Mouse (Mus musculus) embryo, embryonic 11.5 days (tissue): ENCODE results near the gene Kctd21.

Source experiments
- DNase-seq: peaks from one replicate; pipeline ENCODE4 v3.0.0-alpha.2; 2012; ENCODE audit warnings: low read depth, low spot score

Kctd21 gene

GRCm38 (mm10) chr7:97386106-97386805, 54.1 kb downstream of the Kctd21 start:
- DNase-seq, result no peak

GRCm38 (mm10) chr7:97386806-97387370, 54.8 kb downstream of the Kctd21 start:
- DNase-seq, result no peak

DNA sequence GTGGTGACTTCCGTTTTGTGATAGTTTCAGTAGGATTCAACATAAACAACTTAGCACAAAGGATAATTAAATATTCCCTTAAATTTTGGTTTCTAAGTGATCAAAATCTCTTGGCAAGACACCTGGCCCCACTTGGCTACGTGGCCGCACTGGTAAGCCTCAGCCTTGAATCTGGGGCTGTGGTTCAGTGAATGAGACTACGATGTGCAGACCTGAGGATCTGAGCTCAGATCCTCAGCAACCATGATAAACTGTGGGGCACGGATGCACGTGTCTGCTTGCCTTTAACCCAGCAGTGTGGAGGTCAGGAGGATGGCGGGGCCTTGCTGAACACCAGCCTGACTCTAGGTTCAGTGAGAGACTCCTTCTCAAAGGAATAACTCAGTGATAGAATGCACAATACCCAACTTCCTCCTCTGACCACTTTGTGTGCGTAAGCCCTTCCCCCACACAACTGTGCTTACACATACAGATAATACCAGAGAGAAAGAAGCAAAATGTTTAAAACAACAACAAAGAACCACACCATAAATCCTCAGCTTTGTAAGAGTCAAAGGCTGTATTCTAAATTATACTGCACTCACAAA, 55.5 kb downstream of the Kctd21 start:
- no peak for DNase-seq

GRCm38 (mm10) chr7:97388541-97388940, 56.4 kb downstream of the Kctd21 start:
- DNase-seq, result no peak

DNA sequence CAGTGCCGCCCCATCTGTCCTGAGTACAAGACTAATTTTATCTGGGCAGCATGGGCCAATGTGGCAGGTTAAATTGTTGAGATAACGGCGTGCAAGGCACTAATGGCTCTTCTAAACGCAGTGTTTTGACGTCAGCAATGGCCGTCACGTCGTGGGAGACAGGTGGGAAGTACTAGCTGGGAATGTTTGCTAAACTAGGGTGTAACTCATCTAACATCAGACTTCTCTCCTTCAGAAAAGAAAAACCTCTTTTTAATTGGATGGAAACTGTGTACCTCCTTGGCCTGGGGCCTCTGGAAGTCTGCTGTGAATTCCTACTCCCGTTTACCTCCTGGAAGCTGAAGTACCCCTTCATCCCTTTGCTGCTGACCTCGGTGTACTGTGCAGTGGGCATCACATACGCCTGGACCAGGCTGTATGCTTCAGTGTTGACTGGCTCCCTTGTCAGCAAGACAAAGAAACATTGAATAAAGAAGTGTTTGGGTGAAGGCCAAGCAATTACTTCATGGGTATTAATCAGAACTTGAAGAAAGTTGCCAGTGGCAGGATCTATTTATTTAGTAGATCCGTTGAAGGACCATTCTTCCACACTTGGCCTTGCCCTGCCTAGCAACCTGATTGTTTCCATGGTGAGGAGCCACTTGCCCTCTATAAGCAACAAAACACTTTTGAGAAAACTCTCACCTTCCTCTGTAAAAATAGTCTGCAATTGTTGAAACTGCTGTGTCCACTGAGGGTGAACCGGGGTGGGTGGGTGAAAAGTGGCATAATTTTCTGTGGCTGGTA, 59.4 kb downstream of the Kctd21 start:
- DNase-seq, result no peak

DNA sequence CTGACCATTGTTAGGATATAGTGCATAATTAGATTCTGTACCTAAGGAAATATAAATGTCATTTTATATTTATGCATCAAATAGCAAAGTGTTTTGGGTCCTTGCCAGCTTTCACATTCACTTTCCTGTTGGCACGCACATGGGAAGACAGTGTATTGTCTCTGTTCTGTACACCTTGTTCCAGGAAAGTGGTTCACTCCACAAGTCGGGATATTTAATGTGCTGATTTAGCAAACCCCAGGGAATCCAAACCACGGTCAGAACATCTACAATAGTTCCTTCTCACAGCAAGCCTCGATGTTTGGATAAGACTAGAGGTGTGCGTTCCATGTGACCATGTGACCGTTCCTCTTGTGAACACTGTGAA, 59.9 kb downstream of the Kctd21 start:
- DNase-seq, result no peak

DNA sequence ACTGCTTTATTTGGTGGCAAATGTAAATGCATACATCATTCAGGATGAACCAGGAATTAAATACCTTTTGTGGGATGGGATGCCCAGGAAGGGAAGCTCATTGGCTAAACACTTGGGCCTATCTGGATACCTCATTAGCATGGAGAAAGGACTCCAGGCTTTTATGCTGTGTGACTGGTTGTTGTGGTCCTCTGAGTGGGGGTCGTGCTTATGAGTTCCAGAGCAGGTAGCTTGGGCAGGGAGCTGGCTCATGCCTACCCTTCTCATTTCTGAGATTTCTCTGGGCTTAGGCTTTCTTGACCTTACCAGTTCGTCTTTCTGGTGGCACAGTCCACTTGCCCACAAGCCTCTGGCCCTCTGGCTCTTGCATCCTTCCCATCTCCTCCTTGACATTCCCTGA, 62.2 kb downstream of the Kctd21 start:
- DNase-seq, result no peak

DNA sequence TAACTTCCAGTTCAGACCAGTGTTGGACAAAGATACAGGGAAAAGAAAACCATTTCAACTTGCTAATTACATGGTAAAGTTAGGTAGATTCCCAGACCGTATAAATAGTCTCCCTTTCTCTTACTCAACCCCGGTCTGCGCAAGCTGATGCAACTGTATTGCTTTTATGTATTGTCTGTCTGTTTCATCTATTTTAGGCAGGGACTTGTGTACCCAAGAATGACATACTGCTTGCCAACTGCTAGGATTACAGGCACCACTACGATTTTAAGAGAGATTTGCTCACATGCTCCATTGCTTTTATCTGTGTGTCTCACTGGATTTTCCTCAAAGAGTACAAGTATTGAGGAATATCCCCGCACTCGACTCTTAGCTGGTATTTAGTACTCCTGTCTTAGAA, 66.8 kb downstream of the Kctd21 start:
- no peak for DNase-seq
